Comparison of ENCODE assay signal across 15 mouse cellular contexts in the genomic region with DNA sequence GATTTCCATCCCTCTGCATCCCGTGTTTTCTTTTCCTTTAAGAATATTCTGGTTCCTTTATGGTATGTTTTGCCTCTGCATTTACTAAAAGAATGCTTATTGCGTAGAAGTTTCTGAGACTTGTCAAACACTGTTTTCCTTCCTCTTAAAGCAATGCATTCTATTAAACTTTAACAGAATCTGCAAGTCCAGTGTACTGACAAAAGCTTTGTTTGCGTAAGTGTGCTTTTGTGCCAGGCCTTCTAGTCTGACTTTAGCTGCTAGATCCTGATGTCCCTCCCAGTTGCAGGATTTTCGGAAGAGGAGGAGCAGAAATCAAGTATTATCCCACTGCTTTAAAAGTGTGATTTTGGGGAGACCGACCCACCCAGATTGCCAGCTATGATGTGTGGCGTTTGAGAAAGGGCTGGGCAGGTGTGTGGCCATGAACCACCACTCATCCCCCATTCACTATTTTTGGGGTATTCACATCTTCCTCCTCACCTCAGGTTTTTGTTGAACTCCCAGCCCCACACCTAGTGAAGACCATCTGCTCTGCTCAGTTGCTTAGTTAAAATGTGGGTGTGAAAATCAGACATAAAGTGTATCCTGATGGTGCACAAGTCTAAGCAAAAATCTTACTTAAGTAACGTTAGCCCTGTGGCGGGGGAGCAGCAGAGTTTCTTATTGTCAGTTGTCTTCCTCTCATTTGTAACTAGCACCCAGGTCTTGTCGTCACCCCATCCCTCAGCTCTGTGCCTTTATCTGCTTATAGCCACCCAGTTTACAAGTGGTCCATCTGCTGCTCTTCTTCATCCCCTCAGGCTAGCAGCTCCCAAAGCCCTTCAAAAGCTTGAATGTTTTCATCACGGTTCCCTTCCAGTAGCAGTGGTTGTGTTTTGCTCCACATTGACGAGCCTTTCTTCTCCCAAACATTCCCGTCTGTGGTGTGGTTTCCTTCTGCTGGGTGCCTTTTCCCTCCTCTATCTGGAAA. TPM values are rescaled to one million over a fixed set of nuclear protein-coding genes. Genes with fewer than 3 reads are reported as not detected.
A peak's percentile ranks its signal among the peaks of the same experiment; 100 is the strongest.
DNase-seq lines count a peak whose midpoint lies in the region; ATAC-seq and TF ChIP-seq lines count a peak whose summit lies in the region.
"Had no signal": no experiment of that assay in that cellular context is flagged by ENCODE, and none has a peak within 500 bp of the region (broad histone marks: within the 10 kb centered on the region; RNA-seq: fewer than 3 reads in every experiment).

No protein-coding gene starts in this region.

- no peak overlapping the region for H3K4me3 ChIP-seq in heart, embryonic 12.5 days
- no peak overlapping the region for H3K4me3 ChIP-seq in lung, embryonic 14.5 days (ENCODE audit: low read depth, low read length)
- H3K4me3 ChIP-seq: heart, embryonic 15.5 days; hindbrain, embryonic 12.5 days; liver, embryonic 13.5 days had no signal

- no peak overlapping the region for H3K27ac ChIP-seq in heart, embryonic 12.5 days (ENCODE audit: poor library complexity, severe bottlenecking)
- no peak overlapping the region for H3K27ac ChIP-seq in lung, embryonic 14.5 days (ENCODE audit: low read depth)
- H3K27ac ChIP-seq: heart, embryonic 15.5 days; hindbrain, embryonic 12.5 days; liver, embryonic 13.5 days had no signal

- no peak overlapping the region for H3K4me2 ChIP-seq in heart, embryonic 12.5 days
- H3K4me2 ChIP-seq in lung, embryonic 14.5 days, result no peak overlapping the region
- H3K4me2 ChIP-seq: heart, embryonic 15.5 days; hindbrain, embryonic 12.5 days; liver, embryonic 13.5 days; midbrain, embryonic 11.5 days had no signal

- peaks cover 9% of the 10 kb centered on the region; the same call in 1 of the 2 replicates for H3K36me3 ChIP-seq in heart, embryonic 12.5 days
- H3K36me3 ChIP-seq in lung, embryonic 14.5 days (ENCODE audit: insufficient read depth), result 0 out of 2 replicates have a peak, but pooled peaks cover 4% of the 10 kb centered on the region
- H3K36me3 ChIP-seq: hindbrain, embryonic 12.5 days; liver, embryonic 13.5 days had no signal

- H3K9me3 ChIP-seq in heart, embryonic 12.5 days (replicated peaks), result no peaks in the 10 kb centered on the region
- H3K9me3 ChIP-seq in lung, embryonic 14.5 days (ENCODE audit: low read depth, low read length), result no peaks in the 10 kb centered on the region
- H3K9me3 ChIP-seq: G1E; heart, embryonic 15.5 days; hindbrain, embryonic 12.5 days; liver, embryonic 13.5 days had no signal

- no peak for ATAC-seq in heart, embryonic 12.5 days (ENCODE audit: insufficient number of reproducible peaks, low FRiP score)
- peak; percentile 66; the same call in 1 of the 2 replicates for ATAC-seq in lung, embryonic 14.5 days (ENCODE audit: insufficient read depth)

- no peak overlapping the region for H3K9ac ChIP-seq in heart, embryonic 12.5 days
- H3K9ac ChIP-seq in lung, embryonic 14.5 days, result no peak overlapping the region
- H3K9ac ChIP-seq: heart, embryonic 15.5 days; hindbrain, embryonic 12.5 days; liver, embryonic 13.5 days had no signal

- no peaks in the 10 kb centered on the region for H3K27me3 ChIP-seq in heart, embryonic 12.5 days (replicated peaks)
- H3K27me3 ChIP-seq in lung, embryonic 14.5 days (ENCODE audit: insufficient read depth, low read length), result no peaks in the 10 kb centered on the region
- H3K27me3 ChIP-seq: heart, embryonic 15.5 days; hindbrain, embryonic 12.5 days; liver, embryonic 13.5 days had no signal

- peaks cover 17% of the 10 kb centered on the region for H3K4me1 ChIP-seq in heart, embryonic 12.5 days (replicated peaks)
- H3K4me1 ChIP-seq in lung, embryonic 14.5 days (ENCODE audit: insufficient read depth), result peaks cover 9% of the 10 kb centered on the region

- 63% methylated on average over 12 of the region's 12 CpGs for WGBS in heart, embryonic 12.5 days
- WGBS in lung, embryonic 14.5 days, result 44% methylated on average over 12 of the region's 12 CpGs

- TF ChIP-seq CTCF in lung, embryonic 14.5 days (IDR thresholded peaks at IDR 0.05; ENCODE audit: low read depth), result no peak

- peak; percentile 40 for DNase-seq in heart, adult 11 months
- peak; percentile 50 for DNase-seq in lung, embryonic 14.5 days
- no peak for DNase-seq in lung, postnatal 25 days (ENCODE audit: low spot score)
- DNase-seq in brain, embryonic 18.5 days (ENCODE audit: low read depth, low spot score), result peak; percentile 30
- peak; percentile 24 for DNase-seq in lung, postnatal 10 days
- DNase-seq in ovary, adult 18-20 months (ENCODE audit: low spot score), result no peak
- DNase-seq in adrenal gland, adult 2 months, result no peak
- DNase-seq: cerebellum, postnatal 14 days; liver, embryonic 13.5 days; thymus, postnatal 4 days had no signal

RNA-seq across cellular contexts. Expression of gene Slc44a1, which starts 47.3 kb away (rescaled TPM):
- 28.7 and 30.2 TPM in 2 replicates for polyA plus RNA-seq in heart, embryonic 12.5 days (2016; fragmentation: Nextera tagmentation; extraction: Ambion mirVana)
- polyA plus RNA-seq in lung, embryonic 14.5 days (2014; fragmentation: Nextera tagmentation; extraction: Ambion mirVana), result 51.5 and 51.9 TPM in 2 replicates
- total RNA-seq in adrenal gland, adult 2 months (2021), result 100 to 1,000 TPM in 1 of 2 experiments, 10 to 100 TPM in 1; 79.5 to 125 TPM
- polyA plus RNA-seq in adrenal gland, adult 2 months (2012; rRNA removed), result 14.5 and 17.1 TPM in 2 replicates

Comparison
In these comparisons a context has a peak if more than half of its experiments do, and no peak if none do; other contexts are left out.
1. DNase-seq: peak in heart, adult 11 months (single experiment), lung, embryonic 14.5 days (single experiment), brain, embryonic 18.5 days (single experiment) and lung, postnatal 10 days (single experiment); none in lung, postnatal 25 days (single experiment), ovary, adult 18-20 months (single experiment) and adrenal gland, adult 2 months (single experiment).